Mouse (Mus musculus) heart, postnatal 4 days (tissue): Measurements from ENCODE around the gene Grk4. TPM values are rescaled to one million over a fixed set of nuclear protein-coding genes. Genes with fewer than 3 reads are reported as not detected.

Experiments used
- DNase-seq: peaks from one replicate; pipeline ENCODE4 v3.0.0; 2021
- total RNA-seq, 2 experiments: library from RNA; stranded (reverse); gene quantifications; 2 replicates each; pipeline ENCODE4 v1.2.3; 2021

The Grk4 gene
- 1 to 10 TPM; 1.1 to 2.9 TPM for total RNA-seq

DNA sequence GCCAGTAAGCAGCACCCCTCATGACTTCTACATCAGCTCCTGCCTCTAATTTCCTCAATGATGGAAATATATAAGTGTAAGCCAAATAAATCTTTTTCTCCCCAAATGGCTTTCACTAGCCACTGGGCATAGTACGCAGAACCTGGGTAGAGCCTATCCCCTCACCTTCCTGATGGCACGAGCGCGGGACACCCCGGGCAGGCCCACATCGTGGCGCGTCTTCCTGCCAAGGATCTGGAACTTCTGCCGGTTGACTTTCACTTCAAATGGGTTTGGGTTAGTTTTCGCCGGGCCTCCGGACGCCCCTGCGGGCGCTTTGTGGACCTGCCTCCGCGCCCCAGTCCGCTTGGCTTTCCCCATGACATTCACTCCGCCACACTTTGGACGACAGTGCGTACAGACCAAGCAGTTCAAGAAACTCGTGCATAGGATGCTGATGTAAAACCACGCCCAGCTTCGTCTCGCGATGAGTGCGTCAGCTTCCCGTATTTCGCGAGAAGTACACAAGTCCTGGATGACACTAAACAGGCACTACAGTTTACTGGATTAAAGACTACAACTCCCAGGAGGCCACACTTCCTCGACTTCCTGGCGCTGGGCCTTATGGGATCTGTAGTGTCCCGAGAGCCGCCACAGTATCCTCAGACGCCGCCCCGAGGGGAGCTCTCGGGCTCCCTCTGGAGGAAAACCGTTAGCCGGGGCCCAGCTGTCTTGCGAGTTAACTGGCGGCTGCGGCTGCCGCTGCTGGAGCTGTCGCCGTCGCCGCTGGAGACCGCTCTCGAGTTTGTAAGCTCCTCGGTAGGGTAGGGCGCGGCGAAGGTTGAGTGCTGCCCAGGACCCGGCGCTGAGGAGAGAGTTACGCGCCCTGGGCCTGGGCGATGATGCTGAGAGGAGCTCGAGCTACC is at the start of gene Grk4, which contains the start of gene Nop14:
TSS of gene Grk4 (plus strand) at position 694 of the 905 bp plus-strand sequence.
TSS of gene Nop14 (minus strand) at position 463 of the 905 bp plus-strand sequence.
- peak; percentile 99 for DNase-seq

DNA sequence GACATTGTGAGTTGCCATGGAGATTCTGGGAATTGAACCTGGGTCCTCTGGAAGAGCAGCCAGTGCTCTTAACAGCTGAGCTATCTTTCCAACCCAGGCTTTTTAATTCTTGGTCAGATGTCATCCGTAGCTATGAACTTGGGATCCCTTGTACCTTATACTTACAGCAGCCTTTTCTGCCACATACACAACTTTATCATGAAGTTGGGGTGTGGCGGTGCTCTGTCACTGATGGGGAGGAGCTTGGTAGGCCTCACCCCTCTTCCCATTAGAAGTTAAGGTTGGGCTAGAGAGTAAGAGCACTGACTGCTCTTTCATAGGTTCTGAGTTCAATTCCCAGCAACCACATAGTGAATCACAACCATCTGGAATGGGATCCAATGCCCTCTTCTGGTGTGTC is 27.2 kb upstream of the Grk4 start:
- no peak for DNase-seq

DNA sequence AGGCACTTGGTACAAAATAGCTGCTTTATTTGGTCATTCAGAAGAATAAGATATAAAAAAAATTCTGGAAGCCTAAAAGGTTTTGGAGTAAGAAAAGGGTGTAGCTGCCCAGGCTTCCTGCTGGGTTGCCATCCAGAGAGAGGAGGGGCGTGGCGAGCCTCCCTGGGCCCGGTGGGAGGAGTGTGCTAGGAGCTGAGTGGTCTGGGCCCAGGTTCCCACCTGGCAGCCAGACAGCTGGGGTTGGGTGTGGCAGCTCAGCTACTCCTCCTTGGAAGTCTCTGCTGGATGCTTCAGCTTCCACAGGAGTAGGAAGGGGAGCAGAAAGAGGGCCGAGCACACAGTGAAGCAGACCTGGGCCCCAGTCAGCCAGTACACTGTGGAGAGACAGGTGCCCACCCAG is 26.5 kb upstream of the Grk4 start:
- DNase-seq = peak; percentile 42

DNA sequence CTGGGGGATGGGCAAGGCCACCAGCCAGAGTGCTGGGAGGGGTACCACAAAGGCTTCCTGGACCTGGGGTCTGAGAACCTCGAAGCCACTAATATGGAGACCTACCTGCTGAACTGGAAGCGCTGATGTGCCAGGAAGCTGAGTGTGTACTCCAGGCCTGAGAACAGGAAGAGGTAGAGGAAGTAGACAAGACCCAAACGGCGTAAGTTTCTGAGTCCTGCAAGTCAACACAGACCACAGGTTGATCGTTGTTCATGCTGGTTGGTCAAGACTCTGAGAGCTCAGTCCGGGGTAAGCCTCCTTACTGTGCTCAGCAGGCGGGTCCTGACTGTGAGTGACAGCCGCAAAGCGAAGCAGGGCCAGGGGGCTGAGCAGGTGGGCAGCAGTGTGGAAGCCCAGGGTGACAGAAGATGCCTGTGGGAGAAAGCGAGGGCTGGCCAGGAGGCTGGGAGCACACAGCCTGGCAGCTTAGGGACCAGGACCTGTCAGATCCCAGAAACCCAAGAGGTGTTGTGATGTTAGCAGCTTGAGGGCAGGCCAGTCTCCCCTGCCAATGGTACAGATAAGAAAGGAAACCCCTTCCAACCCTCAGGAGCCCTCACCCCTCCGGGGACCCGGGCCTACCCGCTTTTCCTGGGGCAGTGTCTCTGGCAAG is 25.3 kb upstream of the Grk4 start:
- DNase-seq = no peak

DNA sequence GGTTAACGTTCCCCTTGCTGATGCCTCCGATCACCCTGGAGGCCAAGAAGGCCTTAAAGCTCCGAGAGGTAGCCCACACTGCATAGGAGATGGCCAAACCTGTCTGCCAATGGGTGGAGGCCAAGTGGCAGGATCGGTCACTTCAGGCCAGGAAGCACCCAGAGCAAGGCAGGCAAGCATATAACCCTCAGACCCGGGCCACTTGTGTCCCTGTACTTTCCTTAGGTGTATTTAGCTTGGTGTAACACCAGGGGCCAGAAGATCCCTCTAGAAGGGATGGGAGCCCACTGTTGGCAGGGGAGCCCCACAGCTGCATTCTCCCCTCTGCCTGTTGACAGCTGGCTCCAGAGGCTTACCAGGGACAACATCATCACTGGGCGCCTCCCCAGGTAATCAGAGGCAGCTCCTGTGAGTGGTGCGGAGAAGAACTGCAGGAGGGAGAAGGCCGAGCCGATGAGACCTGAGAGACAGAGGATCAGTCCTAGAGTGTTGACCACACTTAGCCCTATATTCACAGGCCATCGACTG is 24.4 kb upstream of the Grk4 start:
- peak; percentile 25 for DNase-seq

DNA sequence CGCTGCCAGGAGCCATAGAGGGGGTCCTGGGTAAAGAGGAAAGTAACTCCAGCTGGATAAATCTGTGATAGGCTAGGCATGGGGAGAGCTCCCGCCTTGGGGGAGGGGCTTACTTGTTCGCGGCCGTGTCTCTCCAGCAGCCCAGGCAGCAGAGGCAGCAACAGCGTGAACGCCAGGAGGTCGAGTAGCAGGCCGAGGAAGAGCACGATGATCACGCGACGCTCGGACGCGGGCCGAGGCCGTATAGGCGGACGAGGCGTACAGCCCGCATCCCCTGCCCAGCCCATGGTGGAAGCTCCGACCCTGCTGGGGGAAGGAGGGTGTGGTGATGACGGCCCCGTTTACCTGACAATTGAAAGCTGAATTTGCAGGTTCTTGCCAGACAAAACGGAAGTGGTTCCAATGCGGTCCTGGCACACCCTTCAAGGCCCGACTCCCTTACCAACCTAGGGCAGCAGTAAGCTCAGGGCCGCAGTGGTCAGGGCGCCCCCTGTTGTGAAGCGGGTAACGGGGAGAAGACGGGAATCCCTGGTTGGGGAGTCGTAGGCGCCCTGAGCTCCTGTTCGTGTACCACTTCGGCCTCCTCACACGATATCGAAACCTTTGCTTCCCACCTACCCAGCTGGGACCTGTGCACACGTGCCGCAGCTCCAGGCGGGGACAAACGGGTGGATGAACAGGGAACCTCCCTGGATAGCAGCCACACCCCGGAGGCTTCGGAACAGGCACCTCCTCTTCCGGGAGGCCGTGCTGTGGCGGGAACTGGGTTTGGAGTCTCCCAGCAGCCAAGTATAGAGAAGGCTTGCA is 23.5 kb upstream of the Grk4 start, which contains the start of gene Mfsd10:
TSS of gene Mfsd10 (minus strand) at position 732 of the 807 bp plus-strand sequence.
- DNase-seq = peak; percentile 85

DNA sequence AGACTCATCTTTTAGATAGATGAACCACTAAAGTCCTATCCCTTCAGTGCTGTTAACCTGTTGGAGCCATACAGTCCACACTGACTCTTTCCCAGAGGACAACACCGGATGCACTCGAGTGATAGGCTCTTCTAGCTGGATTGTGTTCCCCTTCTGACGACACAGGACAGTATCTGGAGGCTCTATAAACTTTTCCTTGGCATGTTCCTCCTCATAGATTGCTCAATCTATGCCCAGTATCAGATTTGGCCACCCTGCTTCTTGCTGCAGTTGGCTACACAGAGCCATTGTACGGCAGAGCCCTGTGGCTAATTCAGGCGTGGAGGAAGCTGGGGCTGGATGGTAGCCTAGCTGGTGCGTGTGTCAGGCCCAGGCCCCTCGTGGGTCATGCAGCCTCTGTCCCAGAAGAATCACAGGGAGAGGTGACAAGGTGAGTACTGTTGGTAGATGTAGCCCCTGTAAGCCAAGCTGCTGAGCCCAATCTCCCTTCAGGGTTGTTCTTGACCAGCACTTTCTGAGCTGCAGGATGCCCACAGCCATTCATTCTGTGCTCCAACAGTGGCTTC is 22.5 kb upstream of the Grk4 start:
- DNase-seq = no peak

DNA sequence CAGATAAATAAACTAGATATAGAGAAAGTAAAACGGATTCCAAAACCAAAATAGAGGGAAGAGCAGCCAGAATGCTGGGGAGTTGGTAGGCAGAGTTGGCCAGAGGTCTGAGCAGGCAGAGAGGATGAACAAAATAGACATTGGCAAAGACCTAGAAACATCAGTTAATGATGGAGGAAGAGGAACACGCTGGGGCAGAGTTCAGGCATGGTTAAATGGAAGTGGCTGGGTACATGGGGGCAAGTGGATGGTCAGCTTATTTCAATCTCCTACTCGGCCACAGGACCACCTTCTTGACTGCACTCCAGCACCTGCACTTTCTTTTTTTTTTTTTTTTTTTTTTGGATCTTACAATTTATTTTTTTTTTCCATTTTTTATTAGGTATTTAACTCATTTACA is 18.2 kb upstream of the Grk4 start:
- DNase-seq = no peak

DNA sequence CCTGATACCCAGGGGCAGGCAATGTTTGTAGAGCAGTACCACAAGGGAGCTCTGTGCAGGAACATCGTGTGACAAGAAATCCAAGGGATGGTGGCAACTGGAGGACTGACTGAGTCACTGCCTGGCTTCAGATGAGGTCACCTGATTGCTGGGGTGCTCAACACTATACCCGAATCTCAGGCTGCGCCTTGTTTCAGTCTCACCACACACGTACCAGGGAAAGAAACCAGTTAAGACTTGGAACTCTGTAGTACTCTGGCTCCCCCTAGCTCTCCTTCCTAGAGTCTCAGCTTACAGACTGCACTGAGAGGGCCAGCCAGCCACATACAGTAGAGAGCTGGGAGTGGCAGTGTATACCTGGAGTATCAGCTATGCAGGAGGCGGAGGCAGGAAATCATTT is 17.2 kb upstream of the Grk4 start:
- DNase-seq = peak; percentile 44

DNA sequence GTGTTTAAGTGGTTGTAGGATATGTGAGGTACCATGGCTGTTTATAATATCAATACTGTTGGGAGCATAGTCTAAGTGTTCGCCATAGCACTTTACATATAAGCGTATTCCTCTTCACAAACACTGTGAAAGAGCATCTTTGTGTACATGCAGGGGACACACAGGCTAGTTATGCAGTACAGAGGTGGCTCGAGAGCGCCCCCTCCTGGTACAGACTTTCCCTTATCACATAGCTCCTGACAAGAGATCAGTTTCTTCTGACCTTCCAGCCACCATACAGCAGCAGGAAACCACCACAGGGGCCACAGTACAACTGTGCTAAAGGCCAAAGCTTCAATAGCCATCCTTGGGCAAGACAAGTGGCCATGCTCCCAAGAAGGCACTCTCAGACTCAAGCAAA is 12.6 kb upstream of the Grk4 start:
- DNase-seq = peak; percentile 67

DNA sequence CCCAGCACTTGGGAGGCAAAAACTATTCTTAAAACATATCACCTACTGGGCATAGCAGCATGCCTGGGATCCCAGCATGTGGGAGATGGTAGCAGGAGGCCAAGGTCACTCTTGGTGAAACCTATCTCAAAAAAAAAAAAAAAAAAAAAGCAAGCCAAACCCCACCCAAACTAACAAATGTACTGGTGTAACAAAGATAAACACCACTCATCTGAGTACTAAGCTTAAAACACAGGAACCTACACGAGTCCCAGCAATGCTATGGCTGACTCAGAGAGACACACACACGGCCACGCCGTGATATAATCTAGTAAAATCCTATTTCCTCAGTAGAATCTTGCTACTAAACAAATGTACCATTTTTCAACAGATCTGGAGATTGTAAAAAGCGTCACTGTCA is 7.2 kb upstream of the Grk4 start:
- no peak for DNase-seq

DNA sequence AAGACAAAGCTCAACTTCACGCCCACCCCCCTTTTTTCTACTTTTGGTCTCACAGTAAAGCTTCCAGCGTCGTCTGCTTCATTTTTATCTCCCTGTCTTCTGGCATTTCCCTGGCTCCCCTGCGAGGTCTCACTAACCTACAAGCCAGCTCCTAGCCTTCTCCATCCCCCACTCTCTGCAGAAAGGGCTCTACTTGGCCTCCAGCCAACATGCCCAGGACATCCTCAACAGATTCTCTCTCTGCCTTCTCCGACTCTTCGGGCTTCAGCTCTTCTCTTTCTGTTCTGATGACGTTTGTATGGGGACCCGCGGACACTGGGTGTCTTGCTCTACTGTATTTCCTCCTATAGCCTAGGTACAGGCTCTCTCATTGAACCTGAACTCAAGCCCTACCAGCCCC is 5.3 kb upstream of the Grk4 start:
- no peak for DNase-seq

DNA sequence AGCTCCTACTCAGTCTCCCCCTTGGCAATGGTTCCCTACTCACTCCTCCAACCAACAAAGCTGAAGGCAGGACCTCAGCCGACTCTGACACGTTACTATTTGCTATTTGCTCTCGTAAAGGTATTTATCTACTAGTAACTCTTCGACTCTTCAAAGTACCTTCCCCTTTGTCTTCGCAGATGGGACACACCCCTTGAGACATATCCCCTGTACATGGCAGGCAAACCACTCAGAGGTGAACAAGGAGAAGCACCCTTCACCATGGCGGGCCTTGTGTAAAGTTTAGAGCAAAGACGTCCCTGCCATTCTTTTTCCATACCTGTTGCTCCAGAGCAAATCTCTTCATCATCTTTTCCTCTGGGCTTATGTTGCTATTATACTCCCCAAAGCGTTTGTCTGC is 2.6 kb upstream of the Grk4 start:
- DNase-seq = no peak

DNA sequence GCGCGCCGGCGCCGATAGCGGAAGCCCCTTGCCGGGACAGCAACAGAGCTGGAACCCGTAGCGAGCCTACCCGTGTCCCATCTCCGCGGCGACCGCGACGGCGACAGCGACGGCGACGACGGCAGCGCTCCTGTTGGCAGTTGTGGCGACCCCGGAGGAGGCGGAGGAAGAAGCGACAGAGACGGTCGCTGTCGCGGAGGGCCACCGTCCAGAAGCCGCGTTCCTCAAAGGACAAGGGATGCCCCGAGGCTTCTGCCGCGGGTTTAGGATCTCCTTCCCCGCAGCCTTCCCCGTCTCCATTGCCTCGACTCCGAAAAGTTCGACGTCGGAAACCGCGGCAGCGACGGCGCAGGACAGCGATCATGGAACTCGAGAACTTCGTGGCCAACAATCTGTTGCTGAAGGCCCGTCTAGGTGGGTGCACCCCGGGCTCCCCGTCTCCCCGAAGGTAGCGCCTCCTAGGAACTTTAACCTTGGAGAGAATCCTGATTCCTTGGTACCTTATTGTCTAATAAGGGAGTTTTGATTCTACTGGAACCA is 482 bp downstream of the Grk4 start:
- no peak for DNase-seq

DNA sequence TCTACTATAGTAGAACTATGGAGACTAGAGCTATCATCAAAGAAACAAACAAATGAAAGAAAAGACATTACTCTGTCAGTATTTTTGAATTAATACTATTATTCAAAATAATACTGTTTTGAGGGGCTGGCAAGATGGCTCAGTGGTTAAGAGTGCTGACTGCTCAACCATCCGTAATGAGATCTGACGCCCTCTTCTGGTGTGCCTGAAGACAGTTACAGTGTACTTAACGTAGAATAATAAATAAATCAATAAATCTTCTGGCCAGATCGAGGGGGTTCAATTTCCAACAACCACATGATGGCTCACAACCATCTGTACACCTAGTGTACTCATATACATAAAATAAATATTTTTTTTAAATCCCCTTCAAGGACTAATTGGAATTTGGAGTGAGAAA is 1.7 kb downstream of the Grk4 start:
- DNase-seq = no peak

DNA sequence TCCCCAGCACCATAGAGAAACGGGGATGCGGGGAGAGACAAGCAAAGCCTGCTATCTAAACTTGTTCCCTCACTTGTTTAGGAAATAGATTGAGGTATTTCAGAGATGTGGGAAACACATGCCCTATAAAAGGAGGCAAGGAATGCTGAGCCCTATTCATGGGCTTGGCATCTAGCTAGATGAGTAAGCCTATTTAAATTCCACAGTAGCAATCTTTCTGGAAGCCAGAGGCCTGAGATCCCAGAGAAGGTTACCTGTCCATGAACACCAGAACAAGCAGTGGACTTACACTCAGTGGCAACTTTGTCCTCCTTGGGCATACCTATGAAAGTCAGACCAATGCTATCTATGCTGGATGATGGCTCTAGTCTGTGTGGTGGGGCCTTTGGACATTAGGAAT is 3.1 kb downstream of the Grk4 start:
- no peak for DNase-seq

DNA sequence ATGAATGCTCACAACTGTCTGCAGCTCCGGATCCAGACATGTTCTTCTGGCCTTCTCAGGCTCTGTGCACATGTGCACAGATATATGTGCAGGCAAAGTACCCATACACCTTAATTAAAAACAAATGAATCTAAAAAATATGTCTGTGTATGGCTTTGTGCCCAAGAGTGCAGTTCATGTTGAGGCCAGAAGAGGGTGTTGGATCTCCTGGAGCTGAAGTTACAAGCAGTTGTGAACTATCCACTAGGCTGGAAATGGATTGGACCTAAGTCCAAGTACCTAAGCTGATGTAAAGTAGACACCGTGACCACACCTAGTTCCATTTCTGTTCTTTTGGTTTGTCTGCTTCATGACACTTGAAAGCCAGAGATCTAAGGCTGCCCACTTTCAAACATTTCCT is 9.3 kb downstream of the Grk4 start:
- DNase-seq = no peak

DNA sequence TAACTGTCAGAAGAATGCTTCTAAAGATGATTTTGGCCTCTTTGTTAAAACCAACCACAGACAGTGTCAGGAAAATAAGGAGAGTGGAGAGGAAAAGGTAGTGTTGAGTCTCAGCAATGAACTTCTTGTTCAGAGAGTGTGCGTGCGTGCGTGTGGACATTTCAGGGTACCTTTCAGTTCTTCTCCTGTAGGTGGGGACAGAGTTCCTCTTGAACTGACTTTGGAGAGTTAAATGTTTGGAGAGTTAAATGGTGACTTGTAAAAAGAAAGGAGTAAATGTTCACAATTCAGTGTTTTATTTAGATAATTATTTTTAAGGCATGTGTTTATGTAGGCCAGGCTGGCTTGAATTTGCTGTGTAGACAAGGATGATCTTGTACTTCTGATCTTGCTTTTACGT is 10.1 kb downstream of the Grk4 start:
- DNase-seq = no peak

DNA sequence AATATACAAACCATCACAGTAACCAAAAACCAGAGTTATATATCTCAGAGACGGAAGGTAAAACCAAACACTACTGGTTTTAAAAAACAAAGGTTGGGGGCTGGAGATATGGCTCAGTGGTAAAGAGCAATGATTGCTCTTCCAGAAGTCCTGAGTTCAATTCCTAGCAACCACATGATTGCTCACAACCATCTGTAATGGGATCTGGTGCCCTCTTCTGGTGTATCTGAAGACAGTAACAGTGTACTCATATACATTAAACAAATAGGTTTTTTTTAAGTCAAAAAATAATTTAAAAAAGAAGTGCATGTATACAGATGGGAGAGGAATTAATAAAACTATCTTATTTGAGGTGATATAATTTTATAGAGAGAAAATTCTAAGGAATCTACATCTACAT is 29.7 kb downstream of the Grk4 start:
- no peak for DNase-seq

DNA sequence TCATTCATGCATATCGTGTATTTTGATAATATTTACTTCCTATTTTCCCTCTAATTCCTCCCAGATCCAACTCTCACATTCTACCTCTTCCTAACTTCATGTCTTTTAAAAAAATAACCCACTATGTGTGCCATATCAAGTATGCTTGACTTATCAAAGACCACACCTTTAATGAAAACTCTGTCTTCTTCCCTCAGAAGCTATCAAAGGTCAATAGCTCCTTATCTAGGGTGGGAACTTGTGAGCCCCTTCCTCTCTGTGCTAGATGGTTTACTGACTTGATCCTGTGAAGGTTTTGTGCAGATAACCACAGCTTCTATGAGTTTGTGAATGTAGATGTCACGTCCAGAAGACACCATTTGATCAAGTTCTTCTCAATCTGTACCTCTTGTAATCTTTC is 32.6 kb downstream of the Grk4 start:
- DNase-seq = no peak

DNA sequence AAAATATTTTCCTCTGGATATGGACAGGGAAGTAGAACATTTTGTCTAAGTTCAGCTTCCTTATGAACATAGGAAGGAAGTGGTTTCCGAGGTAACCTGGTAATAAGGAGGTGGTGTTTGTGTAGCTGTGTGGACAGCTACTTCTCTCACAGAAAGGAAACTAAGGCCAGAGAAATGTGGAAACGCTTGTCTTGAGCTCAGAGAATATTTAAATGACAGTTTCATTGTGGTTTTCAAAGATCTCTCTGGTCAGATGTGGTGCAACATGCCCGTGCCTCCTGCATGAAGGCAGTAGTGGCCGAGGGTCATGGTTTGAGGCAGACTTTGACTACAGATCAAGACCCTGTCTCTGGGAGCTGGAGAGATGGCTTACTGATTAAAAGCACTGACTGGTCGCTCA is 35.3 kb downstream of the Grk4 start:
- no peak for DNase-seq

DNA sequence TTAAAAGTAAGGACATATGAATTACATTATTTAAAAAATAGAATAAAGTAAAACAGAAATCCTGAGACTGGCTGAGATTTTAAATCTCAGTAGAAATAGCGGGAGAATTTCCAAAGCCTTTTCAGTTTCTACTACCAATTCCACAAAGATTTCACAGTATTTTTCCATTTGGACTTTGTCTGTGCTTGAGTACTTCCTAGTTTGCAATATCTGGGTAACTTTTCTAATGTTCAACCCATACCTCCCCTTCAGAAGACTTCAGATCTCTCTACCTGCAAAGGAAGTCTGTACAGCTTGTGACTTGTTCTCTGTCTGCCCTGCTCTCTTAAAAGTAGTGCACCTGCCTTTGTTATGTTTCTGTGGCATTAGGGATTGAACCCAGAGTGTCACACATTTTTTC is 48.3 kb downstream of the Grk4 start:
- DNase-seq = no peak
